Mouse (Mus musculus): ENCODE results near the gene Map3k11. TPM values are rescaled to one million over a fixed set of nuclear protein-coding genes. Genes with fewer than 3 reads are reported as not detected.

Gene Map3k11
- polyA plus RNA-seq, 1 experiment, result 29.7 TPM

DNA sequence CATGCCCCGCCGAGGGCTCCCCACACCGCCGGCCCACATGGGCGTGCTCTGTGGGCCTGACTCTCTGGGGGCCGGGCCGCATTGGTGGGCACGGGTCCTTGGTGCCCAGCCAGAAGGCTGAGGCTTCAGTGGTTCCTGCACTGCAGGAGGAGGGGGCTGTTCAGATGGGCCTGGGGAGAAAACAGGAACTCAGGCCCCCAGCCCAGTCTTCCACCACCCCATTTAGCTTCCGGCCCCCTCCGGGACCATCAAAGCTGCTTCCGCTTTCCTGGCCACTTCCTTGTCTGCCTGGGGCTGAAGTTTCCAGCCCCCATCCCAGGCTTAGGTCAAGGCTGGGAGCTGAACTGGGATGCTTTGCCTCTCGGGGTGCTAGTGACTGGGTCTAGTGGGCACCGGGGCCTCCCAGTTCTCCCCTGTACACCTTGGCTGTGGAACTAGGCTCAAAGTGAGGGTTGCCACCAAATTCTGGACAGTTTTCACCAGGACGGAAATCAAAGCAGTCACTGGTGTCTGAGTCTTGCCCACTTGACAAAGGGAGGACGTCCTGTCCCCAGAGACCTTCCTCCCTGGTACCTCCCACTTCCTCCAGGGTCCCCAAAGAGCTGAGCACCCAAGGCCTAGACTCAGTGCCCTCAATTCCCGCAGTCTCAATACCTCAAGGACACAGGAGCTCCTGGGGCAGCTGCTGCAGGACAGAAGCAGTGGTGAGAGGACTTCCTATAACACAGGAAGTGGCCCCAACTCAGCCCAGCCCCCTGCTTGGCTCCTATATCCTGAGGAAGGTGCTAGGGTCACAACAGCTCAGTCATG, 27.4 kb upstream of the Map3k11 start:
- Histone ChIP-seq H3K4me1 (ENCODE audit: control insufficient read depth, insufficient read depth, low read length) (peaks cover 4% of the 10 kb centered on the region; the same call in 1 of the 2 replicates), H3K4me3 (replicated peaks; ENCODE audit: insufficient read depth, low read depth, low read length) (no peak overlapping the region), H3K27ac (ENCODE audit: insufficient read depth, low read length) (no peak overlapping the region), H3K27me3 (ENCODE audit: control insufficient read depth, insufficient read depth, low read length) (no peaks in the 10 kb centered on the region)
- TF ChIP-seq POLR2A (IDR thresholded peaks at IDR 0.05; ENCODE audit: borderline replicate concordance, insufficient read depth, low read length), result no peak
- TF ChIP-seq CTCF (IDR thresholded peaks at IDR 0.05; ENCODE audit: borderline replicate concordance, insufficient read depth, low read depth, low read length), result no peak
- 80% methylated on average over 16 of the region's 16 CpGs for WGBS
- DNase-seq, result no peak

DNA sequence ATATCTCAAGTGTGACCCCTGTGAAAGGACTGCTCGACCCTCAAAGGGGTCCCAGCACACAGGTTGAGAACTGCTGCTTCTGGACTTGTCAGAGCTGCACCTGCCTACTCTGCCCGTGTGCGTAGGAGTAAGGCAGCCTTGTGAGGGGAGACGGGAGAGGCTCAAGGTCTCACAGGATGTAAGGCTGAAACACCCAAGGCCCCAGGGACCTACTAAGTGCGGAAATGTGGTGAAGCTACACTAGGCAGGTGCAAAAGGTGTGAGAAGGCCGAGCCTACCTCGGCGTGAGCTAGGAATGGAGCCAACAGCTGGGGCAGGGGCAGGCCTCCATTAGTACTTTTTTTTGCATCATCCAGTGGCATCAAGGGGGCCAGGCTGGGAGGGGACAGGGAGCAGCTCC, 26.2 kb upstream of the Map3k11 start:
- H3K27me3 ChIP-seq (ENCODE audit: control insufficient read depth, insufficient read depth, low read length), result no peaks in the 10 kb centered on the region
- peaks cover 4% of the 10 kb centered on the region; the same call in 1 of the 2 replicates for H3K4me1 ChIP-seq (ENCODE audit: control insufficient read depth, insufficient read depth, low read length)
- no peak overlapping the region for H3K27ac ChIP-seq (ENCODE audit: insufficient read depth, low read length)
- 82% methylated on average over 8 of the region's 8 CpGs for WGBS
- TF ChIP-seq CTCF (IDR thresholded peaks at IDR 0.05; ENCODE audit: borderline replicate concordance, insufficient read depth, low read depth, low read length) (no peak), POLR2A (IDR thresholded peaks at IDR 0.05; ENCODE audit: borderline replicate concordance, insufficient read depth, low read length) (no peak)
- H3K4me3 ChIP-seq (replicated peaks; ENCODE audit: insufficient read depth, low read depth, low read length), result no peak overlapping the region
- DNase-seq, result no peak

DNA sequence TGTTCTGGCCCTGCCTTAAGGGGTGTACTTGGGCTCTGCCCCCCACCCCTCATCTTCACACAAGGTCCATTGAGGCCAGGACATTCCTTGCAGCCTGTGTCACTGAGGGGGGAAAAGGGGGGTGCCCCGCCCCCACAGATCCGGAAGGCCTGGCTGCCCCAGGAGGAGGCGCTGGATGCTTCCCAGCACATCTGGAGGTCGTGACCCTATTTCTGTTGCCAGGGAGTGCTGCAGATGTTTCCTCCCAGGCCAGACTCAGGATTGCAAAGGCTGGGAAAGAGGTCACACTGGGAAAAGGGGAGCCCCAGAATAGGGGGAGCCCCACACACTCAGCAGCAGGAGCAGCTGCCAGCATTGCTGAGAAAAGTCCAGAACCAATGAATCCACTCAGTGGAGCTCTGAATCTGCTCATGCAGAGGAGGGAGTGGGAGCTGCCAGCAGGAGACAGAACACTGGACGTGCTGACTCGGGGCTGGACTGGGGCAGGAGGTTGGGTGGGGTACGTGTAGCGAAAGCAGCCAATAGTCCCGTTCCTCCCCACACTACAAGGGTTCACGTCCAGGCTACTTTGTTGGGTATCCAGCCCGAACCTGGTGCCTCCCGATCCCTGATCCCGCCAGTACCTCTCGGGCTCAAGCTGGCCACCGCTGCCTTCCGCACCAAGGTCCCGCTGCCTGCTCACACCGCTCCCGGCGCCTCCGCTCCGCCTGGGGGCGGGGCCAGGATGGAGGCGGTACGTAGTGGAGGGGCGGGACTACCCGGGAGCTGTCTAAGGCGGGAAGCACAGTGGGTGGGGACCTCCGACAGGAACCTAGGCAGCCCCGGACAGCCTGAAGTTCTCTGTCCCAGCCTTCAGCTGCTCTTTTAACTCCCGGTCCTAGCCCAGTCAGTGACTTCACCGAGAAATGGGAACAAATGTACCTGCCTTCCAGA, 25.3 kb upstream of the Map3k11 start, which contains the start of gene Sipa1:
Sipa1 (minus strand) TSS at position 727 of the 933 bp plus-strand sequence.
- TF ChIP-seq CTCF (IDR thresholded peaks at IDR 0.05; ENCODE audit: borderline replicate concordance, insufficient read depth, low read depth, low read length) (no peak), POLR2A (IDR thresholded peaks at IDR 0.05; ENCODE audit: borderline replicate concordance, insufficient read depth, low read length) (no peak)
- peak; percentile 66 to 68 for DNase-seq
- H3K27ac ChIP-seq (ENCODE audit: insufficient read depth, low read length), result no peak within 1 kb of the TSS

DNA sequence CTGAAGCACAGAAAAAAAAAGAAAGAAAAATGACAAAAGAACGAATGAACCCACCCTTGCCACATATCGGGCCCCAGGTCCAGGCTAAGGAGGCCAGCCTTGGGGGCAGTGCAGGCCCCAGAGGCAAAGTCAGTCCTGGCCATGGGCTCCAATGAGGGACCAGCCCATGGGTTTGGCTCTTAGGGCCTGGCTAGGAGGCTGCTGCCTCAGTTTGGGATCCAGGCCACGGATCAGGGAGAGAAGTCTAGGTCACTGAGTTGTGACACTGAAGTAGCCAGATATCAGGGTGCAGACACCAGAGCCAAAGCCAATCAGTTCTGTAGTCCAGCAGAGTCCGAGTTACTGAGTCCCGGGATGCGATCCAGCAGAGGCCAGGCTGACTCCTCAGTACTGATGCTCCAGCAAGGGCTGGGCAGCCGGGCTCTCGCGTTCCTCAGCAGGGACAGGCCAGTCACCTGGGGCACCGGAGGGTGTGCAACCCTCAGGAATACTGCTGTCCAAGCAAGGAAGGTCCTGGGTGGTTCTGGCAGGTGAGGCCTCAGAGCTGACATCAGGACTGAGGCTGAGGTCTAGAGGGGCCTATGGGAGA, 23.8 kb upstream of the Map3k11 start:
- peaks cover 4% of the 10 kb centered on the region; the same call in 1 of the 2 replicates for H3K4me1 ChIP-seq (ENCODE audit: control insufficient read depth, insufficient read depth, low read length)
- H3K27ac ChIP-seq (ENCODE audit: insufficient read depth, low read length), result no peak overlapping the region
- no peaks in the 10 kb centered on the region for H3K27me3 ChIP-seq (ENCODE audit: control insufficient read depth, insufficient read depth, low read length)
- no peak for TF ChIP-seq POLR2A (IDR thresholded peaks at IDR 0.05; ENCODE audit: borderline replicate concordance, insufficient read depth, low read length)
- H3K4me3 ChIP-seq (replicated peaks; ENCODE audit: insufficient read depth, low read depth, low read length), result no peak overlapping the region
- WGBS, result 91% methylated on average over 10 of the region's 10 CpGs
- no peak for DNase-seq

More for the DNA sequence above, 25.3 kb upstream of the Map3k11 start, which contains the start of gene Sipa1:
- Histone ChIP-seq H3K4me3 (replicated peaks; ENCODE audit: insufficient read depth, low read depth, low read length) (peak within 1 kb of the TSS; percentile 4), H3K4me1 (ENCODE audit: control insufficient read depth, insufficient read depth, low read length) (peaks cover 4% of the 10 kb centered on the region; the same call in 1 of the 2 replicates), H3K27me3 (ENCODE audit: control insufficient read depth, insufficient read depth, low read length) (no peaks in the 10 kb centered on the region)
- 5% methylated on average over 32 of the region's 32 CpGs for WGBS

DNA sequence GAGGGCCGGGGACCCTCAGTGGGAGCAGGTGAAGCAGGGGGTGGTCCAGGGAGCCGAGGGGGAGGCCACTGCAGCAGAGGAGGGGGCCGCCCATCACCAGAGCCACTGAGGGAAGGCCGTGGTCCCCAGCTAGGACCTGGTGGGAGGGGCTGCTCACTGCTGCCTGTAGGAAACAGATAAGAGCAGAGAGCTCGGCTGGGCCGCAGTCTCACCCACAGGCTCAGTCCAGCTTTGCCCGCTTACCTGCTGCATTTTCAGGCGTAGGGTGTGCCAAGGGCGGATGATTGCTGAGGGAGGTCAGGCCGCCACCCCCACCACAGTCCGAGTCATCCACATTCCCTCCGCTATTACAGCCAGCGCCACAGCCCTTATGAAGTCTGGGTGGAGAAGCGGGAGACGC, 23.1 kb upstream of the Map3k11 start:
- H3K4me3 ChIP-seq (replicated peaks; ENCODE audit: insufficient read depth, low read depth, low read length), result no peak overlapping the region
- no peak for DNase-seq

DNA sequence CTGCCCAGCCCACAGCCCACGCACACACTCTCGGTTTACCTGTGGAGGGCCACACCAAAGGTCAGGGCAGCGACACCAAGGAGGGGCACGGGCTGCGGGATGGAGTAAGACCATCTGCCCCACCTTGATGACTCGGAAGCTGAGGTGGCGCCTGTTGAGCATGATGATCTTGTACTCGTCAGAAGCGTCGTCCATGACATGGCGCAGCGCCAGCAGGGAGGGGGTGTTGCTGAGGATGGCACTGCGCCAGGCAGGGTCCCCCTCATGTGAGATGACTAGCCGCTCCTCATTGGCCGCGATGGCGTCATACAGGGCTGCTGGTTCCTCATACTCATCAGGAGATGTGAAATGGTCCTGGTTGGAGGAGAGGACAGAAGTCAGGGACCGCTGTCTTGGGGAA, 22.2 kb upstream of the Map3k11 start:
- Histone ChIP-seq H3K27ac (ENCODE audit: insufficient read depth, low read length) (no peak overlapping the region), H3K4me1 (ENCODE audit: control insufficient read depth, insufficient read depth, low read length) (peaks cover 4% of the 10 kb centered on the region; the same call in 1 of the 2 replicates), H3K4me3 (replicated peaks; ENCODE audit: insufficient read depth, low read depth, low read length) (no peak overlapping the region), H3K27me3 (ENCODE audit: control insufficient read depth, insufficient read depth, low read length) (no peaks in the 10 kb centered on the region)
- no peak for DNase-seq
- 76% methylated on average over 18 of the region's 18 CpGs for whole genome bisulfite sequencing
- TF ChIP-seq CTCF (IDR thresholded peaks at IDR 0.05; ENCODE audit: borderline replicate concordance, insufficient read depth, low read depth, low read length) (no peak), POLR2A (IDR thresholded peaks at IDR 0.05; ENCODE audit: borderline replicate concordance, insufficient read depth, low read length) (no peak)

More for the DNA sequence above, 23.1 kb upstream of the Map3k11 start:
- WGBS, result 89% methylated on average over 15 of the region's 15 CpGs
- H3K27me3 ChIP-seq (ENCODE audit: control insufficient read depth, insufficient read depth, low read length), result no peaks in the 10 kb centered on the region
- peaks cover 4% of the 10 kb centered on the region; the same call in 1 of the 2 replicates for H3K4me1 ChIP-seq (ENCODE audit: control insufficient read depth, insufficient read depth, low read length)
- no peak overlapping the region for H3K27ac ChIP-seq (ENCODE audit: insufficient read depth, low read length)
- TF ChIP-seq CTCF (IDR thresholded peaks at IDR 0.05; ENCODE audit: borderline replicate concordance, insufficient read depth, low read depth, low read length) (no peak), POLR2A (IDR thresholded peaks at IDR 0.05; ENCODE audit: borderline replicate concordance, insufficient read depth, low read length) (no peak)

DNA sequence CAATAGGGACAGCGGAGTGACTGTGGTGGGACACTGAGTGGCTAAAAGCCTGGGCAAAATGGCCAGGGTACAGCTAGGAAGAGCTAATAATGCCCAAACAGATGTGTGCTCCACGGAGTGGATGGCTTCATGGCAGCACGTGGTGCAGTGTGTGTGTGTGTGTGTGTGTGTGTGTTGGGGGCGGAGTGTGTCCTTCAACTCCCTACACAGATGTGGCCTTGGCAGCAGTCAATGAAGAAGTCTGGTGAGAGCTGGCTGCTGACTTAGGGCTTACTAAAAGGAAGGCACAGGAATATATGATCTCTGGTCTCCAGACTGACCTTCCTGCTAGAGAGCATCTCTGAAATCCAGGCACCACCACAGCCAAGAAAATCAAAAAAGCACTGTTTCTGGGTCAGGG, 20.2 kb upstream of the Map3k11 start:
- Histone ChIP-seq H3K27ac (ENCODE audit: insufficient read depth, low read length) (no peak overlapping the region), H3K4me3 (replicated peaks; ENCODE audit: insufficient read depth, low read depth, low read length) (no peak overlapping the region), H3K4me1 (ENCODE audit: control insufficient read depth, insufficient read depth, low read length) (peaks cover 4% of the 10 kb centered on the region; the same call in 1 of the 2 replicates), H3K27me3 (ENCODE audit: control insufficient read depth, insufficient read depth, low read length) (no peaks in the 10 kb centered on the region)
- no peak for DNase-seq
- 79% methylated on average over 4 of the region's 4 CpGs for WGBS
- TF ChIP-seq POLR2A (IDR thresholded peaks at IDR 0.05; ENCODE audit: borderline replicate concordance, insufficient read depth, low read length) (no peak), CTCF (IDR thresholded peaks at IDR 0.05; ENCODE audit: borderline replicate concordance, insufficient read depth, low read depth, low read length) (no peak)

Measured in cerebellum, adult 2 months (tissue).